Mouse (Mus musculus) hindbrain, embryonic 14.5 days (tissue): Measurements from ENCODE around the gene Arhgap17. TPM values are rescaled to one million over a fixed set of nuclear protein-coding genes. Genes with fewer than 3 reads are reported as not detected.

Experiments
- ATAC-seq: fragments of 200-750 bp; cut with Nextera tagmentation; 2 replicates; pipeline ENCODE4 v1.8.0; 2017; ENCODE audit warnings: moderate number of reproducible peaks, mild to moderate bottlenecking, moderate TSS enrichment, moderate library complexity; ENCODE audit not compliant: low FRiP score
- DNase-seq: peaks from one replicate; pipeline ENCODE4 v3.0.0-alpha.2; 2015; ENCODE audit warnings: low spot score
- H3K27ac ChIP-seq: fragments of 300-500 bp; sonication (generic); 2 replicates; pipeline ENCODE4 v1.5.1; 2014; ENCODE audit warnings: mild to moderate bottlenecking, moderate library complexity
- H3K27me3 ChIP-seq: fragments of 300-500 bp; sonication (generic); 2 replicates; pipeline ENCODE4 v1.6.1; 2014; ENCODE audit warnings: mild to moderate bottlenecking, low read length, mixed read lengths; ENCODE audit not compliant: control insufficient read depth, insufficient read depth
- H3K36me3 ChIP-seq: fragments of 300-500 bp; sonication (generic); replicated peaks from 2 replicates; pipeline ENCODE4 v1.6.1; 2014; ENCODE audit not compliant: control insufficient read depth, insufficient read depth
- H3K4me1 ChIP-seq: fragments of 300-500 bp; sonication (generic); replicated peaks from 2 replicates; pipeline ENCODE4 v1.6.1; 2014; ENCODE audit warnings: antibody characterized with exemption, low read length, mixed read lengths; ENCODE audit not compliant: control insufficient read depth, insufficient read depth
- H3K4me2 ChIP-seq: fragments of 300-500 bp; sonication (generic); replicated peaks from 2 replicates; pipeline ENCODE4 v1.6.1; 2014; ENCODE audit warnings: mild to moderate bottlenecking, moderate library complexity
- H3K4me3 ChIP-seq: fragments of 300-500 bp; sonication (generic); replicated peaks from 2 replicates; pipeline ENCODE4 v1.5.1; 2014; ENCODE audit warnings: mild to moderate bottlenecking, low read length
- H3K9ac ChIP-seq: fragments of 300-500 bp; sonication (generic); 2 replicates; pipeline ENCODE4 v1.6.1; 2014
- H3K9me3 ChIP-seq: fragments of 300-500 bp; sonication (generic); 2 replicates; pipeline ENCODE4 v1.6.1; 2016; ENCODE audit warnings: low read length; ENCODE audit not compliant: control insufficient read depth
- WGBS: fragments of 180-500 bp; shearing (Covaris S2); extraction: QIAGEN DNeasy Blood & Tissue Kit; methylation state at CpG from one replicate; pipeline ENCODE4 v1.1.7; 2014; 5-methylcytosine and 5-hydroxymethylcytosine counted together
- polyA plus RNA-seq: library from polyadenylated mRNA; unstranded; fragments of >200 nt; fragmentation: Nextera tagmentation; extraction: Ambion mirVana; gene quantifications from 2 replicates; pipeline ENCODE4 v1.2.1, GENCODE M21; 2014

Arhgap17 gene
- polyA plus RNA-seq, 1 experiment from 2014 or later, result 11.4 TPM

DNA sequence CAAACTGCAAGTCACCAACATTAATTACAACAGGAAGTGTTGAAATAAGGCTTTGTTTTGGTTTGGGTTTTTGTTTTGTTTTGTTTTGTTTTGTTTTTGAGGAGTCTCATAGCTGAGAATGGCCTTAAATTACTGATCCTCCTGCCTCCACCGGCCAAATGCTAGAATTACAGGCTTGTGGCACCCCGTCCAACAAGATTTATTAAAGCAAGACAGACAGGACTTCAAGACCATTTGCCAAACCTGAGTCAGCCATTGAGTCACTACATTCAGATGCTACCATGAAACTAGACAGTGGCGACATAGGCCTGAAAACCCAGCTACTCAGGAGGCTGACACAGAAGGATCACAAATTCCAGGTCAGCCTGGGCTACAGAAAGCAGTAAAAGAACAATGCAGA, 1.8 kb upstream of the Arhgap17 start:
- H3K9ac ChIP-seq, result no peak overlapping the region
- H3K4me1 ChIP-seq, result peaks cover 19% of the 10 kb centered on the region
- 67% methylated on average over 3 of the region's 3 CpGs for WGBS
- no peak overlapping the region for H3K27ac ChIP-seq
- H3K36me3 ChIP-seq, result no peaks in the 10 kb centered on the region
- H3K27me3 ChIP-seq, result no peaks in the 10 kb centered on the region
- H3K4me2 ChIP-seq, result no peak overlapping the region
- ATAC-seq (no peak), DNase-seq (no peak)
- no peaks in the 10 kb centered on the region for H3K9me3 ChIP-seq
- no peak overlapping the region for H3K4me3 ChIP-seq

DNA sequence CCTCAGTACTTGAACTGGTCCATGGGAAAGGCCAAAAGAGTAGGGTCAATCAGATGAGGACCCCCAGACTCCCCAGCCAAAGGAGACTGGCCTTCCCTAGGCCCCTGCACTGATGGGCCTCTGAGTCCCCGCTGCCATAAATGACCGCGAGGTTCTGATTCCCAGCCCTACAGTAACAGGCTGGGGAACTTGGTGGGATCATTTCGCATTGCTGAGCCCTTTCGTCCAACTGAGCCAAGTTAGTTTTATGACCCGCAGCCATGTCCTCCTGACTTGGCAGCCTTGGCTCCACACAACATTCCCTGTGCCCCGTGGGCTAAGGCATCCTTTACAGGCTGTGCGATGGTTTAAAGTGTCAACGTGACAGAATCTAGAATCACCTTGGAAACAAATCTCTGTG, 985 bp upstream of the Arhgap17 start:
- no peak for DNase-seq
- peaks cover 19% of the 10 kb centered on the region for H3K4me1 ChIP-seq
- WGBS, result 50% methylated on average over 9 of the region's 9 CpGs
- no peaks in the 10 kb centered on the region for H3K9me3 ChIP-seq
- H3K9ac ChIP-seq, result peak overlapping the region; percentile 69
- H3K4me2 ChIP-seq, result peak overlapping the region; percentile 86
- peak overlapping the region; percentile 85 for H3K4me3 ChIP-seq
- no peaks in the 10 kb centered on the region for H3K36me3 ChIP-seq
- H3K27ac ChIP-seq, result no peak overlapping the region
- no peak for ATAC-seq
- no peaks in the 10 kb centered on the region for H3K27me3 ChIP-seq

DNA sequence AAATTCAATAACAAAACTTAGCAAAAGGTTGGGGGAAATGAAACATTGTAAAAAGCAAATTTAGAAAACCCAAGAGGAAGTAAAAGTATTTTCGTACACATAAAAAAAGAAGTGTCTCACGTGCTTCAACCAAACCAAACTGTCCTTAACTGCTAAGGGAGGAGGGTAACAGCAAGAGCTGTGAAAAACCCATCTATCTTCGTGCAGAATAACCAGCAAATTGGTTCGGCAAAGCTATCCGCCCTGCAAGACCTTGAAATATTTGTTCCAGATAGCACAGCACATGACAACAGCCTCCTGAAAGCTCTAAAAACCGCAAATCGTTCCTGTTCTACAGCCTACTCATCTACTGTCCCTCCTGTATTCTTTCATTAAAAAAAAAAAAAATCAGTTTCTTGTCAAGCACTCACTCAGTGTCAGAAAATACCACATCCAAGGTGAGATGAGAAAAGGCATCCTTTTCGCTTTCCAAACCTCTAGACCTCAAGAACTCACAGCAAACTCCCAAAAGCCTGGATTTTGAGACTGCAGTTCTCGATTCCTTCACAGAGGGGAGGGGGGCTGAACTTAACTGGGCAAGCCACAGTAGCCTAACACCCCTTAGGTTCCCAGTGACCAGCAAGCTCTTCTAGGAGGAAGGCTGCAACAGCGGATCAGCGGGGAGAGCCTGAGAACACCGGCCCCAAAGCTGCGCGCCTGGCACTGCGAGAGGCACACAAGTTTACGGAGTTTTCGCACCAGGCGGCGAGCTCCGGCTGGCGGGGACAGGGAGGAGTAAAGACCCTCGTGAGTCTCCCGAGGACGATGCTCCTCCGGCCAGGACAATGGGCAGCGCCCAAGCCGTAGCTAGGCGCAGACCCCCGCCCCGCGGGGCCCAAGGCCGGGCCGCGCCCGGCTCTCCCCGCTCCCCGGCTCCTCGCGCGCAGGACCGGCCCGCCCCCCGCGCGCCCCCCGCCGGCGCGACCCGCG, 653 bp downstream of the Arhgap17 start:
- Histone ChIP-seq H3K9ac (peak overlapping the region; percentile 69), H3K4me2 (peak overlapping the region; percentile 86), H3K36me3 (no peaks in the 10 kb centered on the region), H3K4me1 (peaks cover 19% of the 10 kb centered on the region), H3K27me3 (no peaks in the 10 kb centered on the region), H3K9me3 (no peaks in the 10 kb centered on the region), H3K27ac (peak overlapping the region; percentile 79), H3K4me3 (peak overlapping the region; percentile 85)
- ATAC-seq (peak; percentile 75), DNase-seq (peak; percentile 41)
- 3% methylated on average over 40 of the region's 51 CpGs for WGBS

DNA sequence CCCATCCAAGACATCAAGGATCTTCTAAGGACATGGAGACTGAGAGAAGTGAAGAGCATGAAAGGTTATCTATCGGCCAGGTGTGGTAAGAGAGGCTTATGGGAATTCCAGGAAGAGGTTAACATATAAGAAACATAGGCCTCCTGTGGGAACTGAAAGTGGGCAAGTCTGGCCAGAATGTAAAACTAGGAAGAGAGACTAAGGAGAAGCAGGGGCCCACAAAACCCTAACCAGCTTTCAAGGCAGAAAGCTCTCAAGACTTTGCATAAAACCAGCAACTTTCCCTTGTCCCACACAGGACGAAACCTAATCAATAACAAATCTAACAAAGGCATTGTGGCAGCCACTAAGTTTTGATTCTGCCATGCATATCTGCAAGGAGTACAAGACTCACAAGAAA, 1.5 kb downstream of the Arhgap17 start:
- WGBS, result 74% methylated on average over 2 of the region's 2 CpGs
- peak overlapping the region; percentile 86 for H3K4me2 ChIP-seq
- peak overlapping the region; percentile 85 for H3K4me3 ChIP-seq
- H3K27me3 ChIP-seq, result no peaks in the 10 kb centered on the region
- DNase-seq (no peak), ATAC-seq (no peak)
- H3K4me1 ChIP-seq, result peaks cover 19% of the 10 kb centered on the region
- H3K27ac ChIP-seq, result no peak overlapping the region
- H3K9me3 ChIP-seq, result no peaks in the 10 kb centered on the region
- no peaks in the 10 kb centered on the region for H3K36me3 ChIP-seq
- peak overlapping the region; percentile 69 for H3K9ac ChIP-seq

DNA sequence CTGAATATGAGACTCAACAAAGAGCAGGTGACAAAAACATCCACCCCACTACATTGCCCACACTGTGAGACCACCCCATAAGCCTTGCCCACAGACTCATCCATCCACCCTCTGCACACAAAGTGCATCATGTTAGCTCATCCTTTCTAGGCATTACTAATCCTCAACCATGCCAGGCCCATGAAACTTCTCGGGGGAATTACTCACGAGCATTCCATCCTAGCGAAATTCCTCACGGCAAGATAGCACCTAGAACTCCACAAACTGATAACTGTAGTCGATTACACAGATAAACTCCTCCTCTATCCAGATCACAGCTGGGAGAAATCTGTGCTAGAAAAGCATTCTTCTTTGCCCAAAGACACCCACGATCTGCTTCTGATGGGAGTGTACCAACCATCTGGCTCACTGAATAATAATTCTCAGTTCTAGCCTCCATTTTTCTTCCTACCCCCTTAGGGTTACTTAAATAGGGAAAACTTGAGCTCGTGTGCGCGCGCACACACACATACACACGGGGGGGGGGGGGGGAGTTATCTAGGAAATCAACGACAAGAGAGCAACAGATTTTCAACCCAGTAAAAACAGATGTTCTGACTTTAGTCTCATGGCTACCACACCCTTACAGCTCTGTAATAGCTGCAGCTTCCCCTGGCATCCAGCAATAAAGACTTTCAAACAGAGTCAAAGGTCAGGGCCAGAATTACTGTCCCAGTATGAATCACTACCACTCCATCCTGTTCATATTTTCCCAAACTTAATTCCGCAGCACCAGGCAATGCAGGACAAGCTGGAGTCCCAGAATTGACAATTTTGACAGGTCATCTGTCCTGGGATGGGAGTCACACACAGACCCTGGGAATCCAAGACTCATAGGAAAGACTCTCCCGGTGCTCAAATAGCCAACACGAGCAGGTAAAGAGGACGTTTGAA, 2.2 kb downstream of the Arhgap17 start:
- Histone ChIP-seq H3K36me3 (no peaks in the 10 kb centered on the region), H3K4me3 (no peak overlapping the region), H3K4me2 (peak overlapping the region; percentile 86; the same call in 1 of the 2 replicates), H3K9me3 (no peaks in the 10 kb centered on the region), H3K9ac (peak overlapping the region; percentile 69; the same call in 1 of the 2 replicates), H3K27me3 (no peaks in the 10 kb centered on the region), H3K4me1 (peaks cover 19% of the 10 kb centered on the region), H3K27ac (no peak overlapping the region)
- ATAC-seq (no peak), DNase-seq (no peak)
- 74% methylated on average over 16 of the region's 16 CpGs for WGBS

DNA sequence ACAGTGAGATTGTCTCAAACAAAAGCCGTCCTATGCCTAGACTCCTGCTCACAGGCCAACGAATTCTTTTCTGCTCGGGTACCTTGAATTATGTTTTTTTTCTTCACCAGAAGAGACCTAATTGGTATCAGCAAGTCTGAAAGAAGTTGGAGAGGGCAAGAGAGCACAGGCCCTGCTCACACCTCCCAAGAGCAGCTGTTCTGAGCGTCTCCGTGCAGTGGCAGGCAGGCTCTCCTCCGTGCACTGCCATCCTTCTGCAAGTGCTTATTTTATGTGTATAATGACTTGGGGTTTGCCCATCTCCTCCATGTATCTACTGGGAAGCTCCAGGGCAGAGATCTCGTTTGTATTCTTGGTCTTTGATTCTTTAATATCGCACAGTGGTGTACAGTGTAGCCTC, 2.9 kb downstream of the Arhgap17 start:
- Histone ChIP-seq H3K4me3 (no peak overlapping the region), H3K9me3 (no peaks in the 10 kb centered on the region), H3K9ac (peak overlapping the region; percentile 21; the same call in 1 of the 2 replicates), H3K4me2 (no peak overlapping the region), H3K36me3 (no peaks in the 10 kb centered on the region), H3K27me3 (no peaks in the 10 kb centered on the region), H3K27ac (no peak overlapping the region), H3K4me1 (peaks cover 19% of the 10 kb centered on the region)
- no peak for ATAC-seq
- no peak for DNase-seq
- WGBS, result 78% methylated on average over 8 of the region's 8 CpGs

DNA sequence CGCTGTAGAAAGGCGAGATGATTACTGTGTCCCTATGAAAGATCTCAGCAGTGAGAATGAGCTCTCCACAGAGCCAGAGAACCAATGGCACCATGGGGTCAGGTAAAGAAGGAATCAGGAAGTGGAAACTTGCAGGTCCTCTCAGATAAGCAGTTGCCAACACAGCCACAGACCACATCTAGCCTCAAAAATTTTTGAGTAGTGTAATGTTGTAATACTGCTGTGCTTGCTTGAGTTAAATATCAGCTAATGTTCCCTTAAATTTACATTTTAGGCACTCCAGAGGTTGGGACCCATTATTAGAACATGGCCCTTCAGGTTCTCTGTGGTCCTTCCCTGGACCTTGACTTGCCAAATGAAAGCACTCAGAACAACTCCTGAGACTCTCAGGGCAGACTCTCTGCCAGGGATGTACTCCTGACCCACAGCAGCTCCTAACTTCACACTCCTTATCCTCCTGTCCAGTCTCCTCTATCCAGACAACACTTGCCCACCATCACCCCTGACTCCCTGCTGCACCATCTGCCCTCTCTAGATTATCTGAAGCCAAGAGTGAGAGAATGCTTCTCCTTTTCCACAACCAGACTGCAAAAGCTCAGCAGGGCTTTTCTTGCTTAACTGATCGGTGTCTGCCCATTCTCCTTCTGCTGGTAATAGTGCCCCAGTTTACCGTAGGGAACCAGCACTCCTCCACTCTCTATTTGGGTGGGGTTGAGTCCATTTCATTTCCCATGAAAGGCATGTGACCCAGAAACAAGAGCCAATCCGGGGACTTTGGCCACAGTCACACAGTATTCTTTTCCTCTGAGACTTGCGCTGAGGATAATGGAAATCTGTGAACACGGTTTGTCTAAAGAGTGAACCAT, 3.6 kb downstream of the Arhgap17 start:
- H3K4me1 ChIP-seq, result peaks cover 19% of the 10 kb centered on the region
- H3K27me3 ChIP-seq, result no peaks in the 10 kb centered on the region
- no peak overlapping the region for H3K4me3 ChIP-seq
- no peak overlapping the region for H3K27ac ChIP-seq
- no peaks in the 10 kb centered on the region for H3K36me3 ChIP-seq
- ATAC-seq (no peak), DNase-seq (no peak)
- H3K4me2 ChIP-seq, result no peak overlapping the region
- H3K9me3 ChIP-seq, result no peaks in the 10 kb centered on the region
- H3K9ac ChIP-seq, result no peak overlapping the region
- 83% methylated on average over 7 of the region's 7 CpGs for WGBS

DNA sequence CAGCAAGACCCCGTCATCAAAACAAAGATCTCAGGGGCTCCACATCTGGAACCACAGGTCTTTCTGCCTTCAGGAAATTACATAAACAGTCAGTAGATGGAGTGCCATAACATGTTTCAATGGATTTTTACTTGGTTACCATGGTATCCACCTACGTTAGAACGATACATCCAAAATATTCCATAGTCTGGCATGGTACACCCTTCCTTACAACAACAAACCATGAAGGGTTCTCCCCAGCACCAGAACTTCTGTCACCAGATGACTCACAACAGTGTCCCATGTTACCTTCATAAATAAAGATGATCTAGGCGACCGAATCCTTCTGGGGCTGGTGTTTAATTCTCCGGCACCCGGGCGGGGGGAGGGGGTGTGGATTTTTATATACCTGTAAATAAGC, 5.7 kb downstream of the Arhgap17 start:
- Histone ChIP-seq H3K9ac (no peak overlapping the region), H3K27ac (no peak overlapping the region), H3K4me3 (no peak overlapping the region), H3K4me2 (no peak overlapping the region), H3K27me3 (no peaks in the 10 kb centered on the region), H3K4me1 (peaks cover 14% of the 10 kb centered on the region), H3K9me3 (no peaks in the 10 kb centered on the region), H3K36me3 (no peaks in the 10 kb centered on the region)
- 92% methylated on average over 8 of the region's 8 CpGs for WGBS
- ATAC-seq (no peak), DNase-seq (no peak)
